8 mouse cellular contexts compared by ENCODE assay signal in the genomic region with DNA sequence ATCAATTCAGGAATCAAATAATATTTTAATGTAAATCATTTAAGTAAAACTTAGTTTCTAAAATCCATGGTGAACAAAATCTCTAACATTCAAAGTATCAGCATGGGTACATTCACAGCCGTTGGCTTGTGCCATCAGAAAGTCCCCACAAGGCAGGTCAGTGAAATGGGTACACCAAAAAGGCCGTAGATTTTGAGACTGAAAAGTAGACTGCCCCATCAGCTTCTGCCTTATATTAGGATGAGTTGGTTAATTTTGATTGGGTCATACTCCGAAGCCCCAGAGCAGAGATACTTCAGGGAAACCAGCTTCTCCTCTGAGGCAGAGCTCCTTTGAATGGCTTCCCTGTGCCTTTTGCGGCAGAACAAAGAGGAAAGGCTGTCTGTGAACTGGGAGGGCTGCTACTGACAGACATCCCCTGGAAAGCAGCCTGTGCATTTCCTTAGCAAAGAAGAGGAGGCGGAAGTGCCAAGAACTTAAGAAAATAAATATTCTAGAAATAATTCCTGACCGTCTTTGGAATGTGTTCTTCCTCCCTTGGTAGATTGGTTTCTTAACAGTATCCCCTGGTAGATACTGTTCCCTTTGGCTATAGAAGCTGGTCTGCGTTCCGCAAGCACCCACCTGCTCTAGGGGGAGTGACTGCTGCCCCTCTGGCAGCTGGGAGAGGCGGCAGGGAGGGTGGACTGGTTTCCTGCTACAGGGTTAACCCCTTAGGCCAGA.
DNase-seq lines count a peak whose midpoint lies in the region; ATAC-seq and TF ChIP-seq lines count a peak whose summit lies in the region.

No protein-coding gene starts in this region.

- no peak overlapping the region for H3K4me2 ChIP-seq in midbrain, embryonic 11.5 days

- intact Hi-C loops in heart, adult 2 months (cut with DNase I) = loop anchor here (5.0 kb wide), 1 partner anchor 47 kb away; no protein-coding TSS in a partner anchor

- H3K4me3 ChIP-seq in heart, adult 2 months = no peak overlapping the region
- no peak overlapping the region for H3K4me3 ChIP-seq in midbrain, embryonic 11.5 days (ENCODE audit: low read depth, low read length)

- H3K9me3 ChIP-seq in midbrain, embryonic 11.5 days (ENCODE audit: control insufficient read depth, low read length) = no peaks in the 10 kb centered on the region

- TF ChIP-seq CTCF in heart, adult 2 months (IDR thresholded peaks at IDR 0.05) = 0 out of 2 replicates have a peak, but pooled peaks have one; percentile 10

- TF ChIP-seq POLR2A in heart, adult 2 months (IDR thresholded peaks at IDR 0.05; ENCODE audit: insufficient read depth, low read depth, low read length) = no peak

- 37% methylated on average over 9 of the region's 9 CpGs for WGBS in heart, adult 2 months
- 29% methylated on average over 9 of the region's 9 CpGs for WGBS in midbrain, embryonic 11.5 days

- H3K79me2 ChIP-seq in heart, adult 2 months (replicated peaks; ENCODE audit: control insufficient read depth, insufficient read depth, low read length) = no peaks in the 10 kb centered on the region

- TF ChIP-seq EP300 in heart, adult 2 months (IDR thresholded peaks at IDR 0.05; ENCODE audit: insufficient read depth, low read depth, low read length) = no peak

- 0 out of 2 replicates have a peak, but pooled peaks have one; percentile 39 for ATAC-seq in midbrain, embryonic 11.5 days (ENCODE audit: low FRiP score)
- ATAC-seq in activated CD4-positive, CD25-positive, alpha-beta regulatory T cell, adult 4 months = no peak

- peaks cover 23% of the 10 kb centered on the region for H3K4me1 ChIP-seq in heart, adult 2 months (ENCODE audit: control insufficient read depth, insufficient read depth, low read length)
- peaks cover 29% of the 10 kb centered on the region for H3K4me1 ChIP-seq in midbrain, embryonic 11.5 days (ENCODE audit: control insufficient read depth, insufficient read depth, low read length)

- peak; percentile 21 for DNase-seq in ovary, adult 18-20 months (ENCODE audit: low spot score)
- DNase-seq in ovary, postnatal 36 days (ENCODE audit: low spot score) = no peak
- DNase-seq in heart, adult 2 months = peak; percentile 37 to 41
- DNase-seq in kidney, adult 11 months = peak; percentile 31
- peak; percentile 91 for DNase-seq in midbrain, embryonic 11.5 days (ENCODE audit: low spot score, missing footprints)
- no peak for DNase-seq in yolk sac, embryonic 10.5 days (ENCODE audit: low spot score)
- DNase-seq in ovary, postnatal 14 days (ENCODE audit: low spot score) = no peak

- H3K36me3 ChIP-seq in heart, adult 2 months (ENCODE audit: control insufficient read depth, insufficient read depth, low read length) = peaks cover 2% of the 10 kb centered on the region
- H3K36me3 ChIP-seq in midbrain, embryonic 11.5 days (ENCODE audit: control insufficient read depth, insufficient read depth, low read length) = no peaks in the 10 kb centered on the region

- H3K27ac ChIP-seq in heart, adult 2 months = peak overlapping the region; percentile 15
- no peak overlapping the region for H3K27ac ChIP-seq in midbrain, embryonic 11.5 days (ENCODE audit: low read depth, low read length)

- no peaks in the 10 kb centered on the region for H3K27me3 ChIP-seq in heart, adult 2 months (ENCODE audit: control insufficient read depth, insufficient read depth, low read length)
- no peaks in the 10 kb centered on the region for H3K27me3 ChIP-seq in midbrain, embryonic 11.5 days (ENCODE audit: control insufficient read depth, insufficient read depth, low read length)

- no peak overlapping the region for H3K9ac ChIP-seq in heart, adult 2 months (ENCODE audit: low read depth, low read length)
- H3K9ac ChIP-seq in midbrain, embryonic 11.5 days (ENCODE audit: low read length) = peak overlapping the region; percentile 22; the same call in 1 of the 2 replicates

Comparison
In these comparisons a context has a peak if more than half of its experiments do, and no peak if none do; other contexts are left out.
1. DNase-seq: peak in ovary, adult 18-20 months (single experiment), heart, adult 2 months (2 of 2), kidney, adult 11 months (single experiment) and midbrain, embryonic 11.5 days (single experiment); none in ovary, postnatal 36 days (single experiment), yolk sac, embryonic 10.5 days (single experiment) and ovary, postnatal 14 days (single experiment).